In genomic region chr10:93051016-93051726, GRCm38 (mm10) we compare ENCODE assay signal across 8 mouse cellular contexts. TPM values are rescaled to one million over a fixed set of nuclear protein-coding genes. Genes with fewer than 3 reads are reported as not detected.
DNase-seq lines count a peak whose midpoint lies in the region; ATAC-seq and TF ChIP-seq lines count a peak whose summit lies in the region.

No protein-coding gene starts in this region.

- peak; percentile 87 for TF ChIP-seq CTCF in kidney, postnatal 0 days (IDR thresholded peaks at IDR 0.05; ENCODE audit: low read depth)

- ATAC-seq in heart, embryonic 13.5 days (ENCODE audit: extremely low read depth, insufficient number of reproducible peaks, low FRiP score, low TSS enrichment) = no peak
- no peak for ATAC-seq in kidney, postnatal 0 days (replicated peaks; ENCODE audit: low FRiP score, low read depth)
- ATAC-seq in liver, embryonic 11.5 days (replicated peaks; ENCODE audit: low FRiP score) = no peak
- peak; percentile 71; the same call in 1 of the 2 replicates for ATAC-seq in stomach, embryonic 16.5 days (ENCODE audit: insufficient read depth, low FRiP score)

- peak overlapping the region; percentile 81 for H3K27ac ChIP-seq in brown adipose tissue, adult 24 weeks (replicated peaks; ENCODE audit: low read depth, low read length)
- H3K27ac ChIP-seq in heart, embryonic 13.5 days (replicated peaks) = no peak overlapping the region
- no peak overlapping the region for H3K27ac ChIP-seq in kidney, postnatal 0 days
- H3K27ac ChIP-seq in liver, embryonic 11.5 days (ENCODE audit: low read depth, low read length) = no peak overlapping the region
- no peak overlapping the region for H3K27ac ChIP-seq in stomach, embryonic 16.5 days (ENCODE audit: low read length)

- H3K9me3 ChIP-seq in heart, embryonic 13.5 days = no peaks in the 10 kb centered on the region
- H3K9me3 ChIP-seq in kidney, postnatal 0 days (replicated peaks; ENCODE audit: low read length) = no peaks in the 10 kb centered on the region
- no peaks in the 10 kb centered on the region for H3K9me3 ChIP-seq in liver, embryonic 11.5 days (ENCODE audit: control insufficient read depth, low read length)
- no peaks in the 10 kb centered on the region for H3K9me3 ChIP-seq in stomach, embryonic 16.5 days (replicated peaks; ENCODE audit: control insufficient read depth, low read length)

- WGBS in heart, embryonic 13.5 days = 35% methylated on average over 13 of the region's 13 CpGs
- WGBS in kidney, postnatal 0 days = 24% methylated on average over 13 of the region's 13 CpGs
- whole genome bisulfite sequencing in liver, embryonic 11.5 days = 35% methylated on average over 13 of the region's 13 CpGs
- 31% methylated on average over 13 of the region's 13 CpGs for WGBS in stomach, embryonic 16.5 days

- H3K4me1 ChIP-seq in brown adipose tissue, adult 24 weeks (ENCODE audit: control insufficient read depth, insufficient read depth, insufficient read length, low read length) = no peaks in the 10 kb centered on the region
- H3K4me1 ChIP-seq in heart, embryonic 13.5 days = no peaks in the 10 kb centered on the region; the same call in 1 of the 2 replicates
- H3K4me1 ChIP-seq in kidney, postnatal 0 days (replicated peaks; ENCODE audit: insufficient read depth, low read length) = no peaks in the 10 kb centered on the region
- H3K4me1 ChIP-seq in liver, embryonic 11.5 days (replicated peaks; ENCODE audit: control insufficient read depth, insufficient read depth, low read length) = no peaks in the 10 kb centered on the region
- H3K4me1 ChIP-seq in stomach, embryonic 16.5 days (ENCODE audit: control insufficient read depth, insufficient read depth, low read length) = no peaks in the 10 kb centered on the region

- peak overlapping the region; percentile 71; the same call in 1 of the 2 replicates for H3K9ac ChIP-seq in heart, embryonic 13.5 days
- H3K9ac ChIP-seq in kidney, postnatal 0 days (ENCODE audit: low read depth, low read length) = 0 out of 2 replicates have a peak overlapping the region, but pooled peaks have one; percentile 4
- H3K9ac ChIP-seq in liver, embryonic 11.5 days (ENCODE audit: low read depth, low read length) = no peak overlapping the region
- peak overlapping the region; percentile 47 for H3K9ac ChIP-seq in stomach, embryonic 16.5 days (ENCODE audit: low read length)

- peak overlapping the region; percentile 67 for H3K4me2 ChIP-seq in heart, embryonic 13.5 days
- peak overlapping the region; percentile 55 for H3K4me2 ChIP-seq in kidney, postnatal 0 days (ENCODE audit: low read length)
- peak overlapping the region; percentile 49 for H3K4me2 ChIP-seq in liver, embryonic 11.5 days
- H3K4me2 ChIP-seq in stomach, embryonic 16.5 days (ENCODE audit: low read depth, low read length) = peak overlapping the region; percentile 51

- peak; percentile 88 for DNase-seq in CD4-positive helper T cell, adult 2 months (ENCODE audit: low read depth, low spot score)
- DNase-seq in fibroblast of lung, adult 2 months (ENCODE audit: low read depth) = peak; percentile 81
- peak; percentile 91 for DNase-seq in kidney, postnatal 0 days (ENCODE audit: low spot score)
- DNase-seq in liver, embryonic 11.5 days (ENCODE audit: low spot score) = peak; percentile 76
- DNase-seq in naive thymus-derived CD4-positive, alpha-beta T cell, adult 2 months (ENCODE audit: low read depth) = peak; percentile 94

- no peaks in the 10 kb centered on the region for H3K36me3 ChIP-seq in heart, embryonic 13.5 days
- H3K36me3 ChIP-seq in kidney, postnatal 0 days (ENCODE audit: insufficient read depth, low read length) = no peaks in the 10 kb centered on the region
- H3K36me3 ChIP-seq in liver, embryonic 11.5 days (ENCODE audit: control insufficient read depth, insufficient read depth, low read length) = no peaks in the 10 kb centered on the region
- H3K36me3 ChIP-seq in stomach, embryonic 16.5 days (ENCODE audit: control insufficient read depth, insufficient read depth, low read length) = no peaks in the 10 kb centered on the region

- H3K4me3 ChIP-seq in brown adipose tissue, adult 24 weeks (ENCODE audit: insufficient read depth, low read depth, low read length) = peak overlapping the region; percentile 43; the same call in 1 of the 2 replicates
- peak overlapping the region; percentile 37 for H3K4me3 ChIP-seq in heart, embryonic 13.5 days
- peak overlapping the region; percentile 30 for H3K4me3 ChIP-seq in kidney, postnatal 0 days (replicated peaks; ENCODE audit: low read depth, low read length)
- no peak overlapping the region; the same call in 1 of the 2 replicates for H3K4me3 ChIP-seq in liver, embryonic 11.5 days (ENCODE audit: low read depth, low read length)
- H3K4me3 ChIP-seq in stomach, embryonic 16.5 days (replicated peaks; ENCODE audit: low read length) = peak overlapping the region; percentile 31

- H3K27me3 ChIP-seq in heart, embryonic 13.5 days (replicated peaks) = no peaks in the 10 kb centered on the region
- H3K27me3 ChIP-seq in kidney, postnatal 0 days (ENCODE audit: insufficient read depth, low read length) = no peaks in the 10 kb centered on the region
- no peaks in the 10 kb centered on the region for H3K27me3 ChIP-seq in liver, embryonic 11.5 days (replicated peaks; ENCODE audit: control insufficient read depth, insufficient read depth, low read length)
- no peaks in the 10 kb centered on the region for H3K27me3 ChIP-seq in stomach, embryonic 16.5 days (ENCODE audit: control insufficient read depth, insufficient read depth, low read length)

RNA-seq across cellular contexts. Expression of gene Cfap54, which starts 30.2 kb away (rescaled TPM):
- polyA plus RNA-seq in brown adipose tissue, adult 24 weeks (2012; ENCODE audit: insufficient read depth, insufficient read length, missing spikeins) = 1.3 and 2.8 TPM in 2 replicates
- 0.14 and 0.23 TPM in 2 replicates for polyA plus RNA-seq in heart, embryonic 13.5 days (2015; fragmentation: Nextera tagmentation; extraction: Ambion mirVana)
- polyA plus RNA-seq in kidney, postnatal 0 days (2015; fragmentation: Nextera tagmentation; extraction: Ambion mirVana) = 0.52 and 0.80 TPM in 2 replicates
- 0.11 and 0.12 TPM in 2 replicates for polyA plus RNA-seq in liver, embryonic 11.5 days (2014; fragmentation: Nextera tagmentation; extraction: Ambion mirVana)
- polyA plus RNA-seq in stomach, embryonic 16.5 days (2015; fragmentation: Nextera tagmentation; extraction: Ambion mirVana) = 0.15 and 0.27 TPM in 2 replicates
